ENCODE assay signal across 9 mouse cellular contexts in genomic region chr2:102453447-102453846, GRCm38 (mm10). TPM values are rescaled to one million over a fixed set of nuclear protein-coding genes. Genes with fewer than 3 reads are reported as not detected.
DNase-seq lines count a peak whose midpoint lies in the region; ATAC-seq and TF ChIP-seq lines count a peak whose summit lies in the region.
"Had no signal": no experiment of that assay in that cellular context is flagged by ENCODE, and none has a peak within 500 bp of the region (broad histone marks: within the 10 kb centered on the region; RNA-seq: fewer than 3 reads in every experiment).

No protein-coding gene starts in this region.

- peaks cover 42% of the 10 kb centered on the region for H3K4me1 ChIP-seq in kidney, embryonic 15.5 days
- 0 out of 2 replicates have a peak, but pooled peaks cover 4% of the 10 kb centered on the region for H3K4me1 ChIP-seq in kidney, postnatal 0 days (replicated peaks; ENCODE audit: insufficient read depth, low read length)
- H3K4me1 ChIP-seq in heart, embryonic 10.5 days: peaks cover 28% of the 10 kb centered on the region

- ATAC-seq in kidney, embryonic 15.5 days (replicated peaks; ENCODE audit: low FRiP score): no peak
- peak; percentile 60 for ATAC-seq in CD4-positive, CD25-positive, alpha-beta regulatory T cell, adult 4 months
- ATAC-seq in Patski: no peak
- ATAC-seq in kidney, postnatal 0 days (replicated peaks; ENCODE audit: low FRiP score, low read depth): no peak

- in situ Hi-C loops in Patski (cut with MboI; ENCODE audit: low pct_unique_long_range_greater_than_20kb): loop anchor here (5.0 kb wide), 4 partner anchors 99 to 746 kb away; partner anchors contain the start of gene Pamr1

- H3K9me3 ChIP-seq in kidney, embryonic 15.5 days (replicated peaks): no peaks in the 10 kb centered on the region
- H3K9me3 ChIP-seq in kidney, postnatal 0 days (replicated peaks; ENCODE audit: low read length): no peaks in the 10 kb centered on the region
- H3K9me3 ChIP-seq in heart, embryonic 10.5 days: no peaks in the 10 kb centered on the region
- H3K9me3 ChIP-seq: embryonic facial prominence, embryonic 15.5 days had no signal

- 17% methylated on average over 3 of the region's 3 CpGs for WGBS in kidney, embryonic 15.5 days
- WGBS in kidney, postnatal 0 days: 7% methylated on average over 3 of the region's 3 CpGs
- whole genome bisulfite sequencing in heart, embryonic 10.5 days: 43% methylated on average over 3 of the region's 3 CpGs

- no peak overlapping the region for H3K4me2 ChIP-seq in kidney, embryonic 15.5 days
- H3K4me2 ChIP-seq in kidney, postnatal 0 days (ENCODE audit: low read length): no peak overlapping the region
- H3K4me2 ChIP-seq: embryonic facial prominence, embryonic 15.5 days had no signal

- POLR2A ChIA-PET in Patski (lab: Charles Lee): interaction anchor here (0.6 kb wide), 1 partner anchor 765 kb away, joined by 3 read pairs; no protein-coding TSS in a partner anchor

- no peaks in the 10 kb centered on the region for H3K36me3 ChIP-seq in kidney, embryonic 15.5 days
- H3K36me3 ChIP-seq in kidney, postnatal 0 days (ENCODE audit: insufficient read depth, low read length): no peaks in the 10 kb centered on the region
- no peaks in the 10 kb centered on the region for H3K36me3 ChIP-seq in heart, embryonic 10.5 days
- H3K36me3 ChIP-seq: embryonic facial prominence, embryonic 15.5 days had no signal

- no peak overlapping the region for H3K9ac ChIP-seq in kidney, embryonic 15.5 days
- no peak overlapping the region for H3K9ac ChIP-seq in kidney, postnatal 0 days (ENCODE audit: low read depth, low read length)
- H3K9ac ChIP-seq: embryonic facial prominence, embryonic 15.5 days had no signal

- peaks cover 37% of the 10 kb centered on the region for H3K27me3 ChIP-seq in kidney, embryonic 15.5 days
- no peaks in the 10 kb centered on the region for H3K27me3 ChIP-seq in Patski
- H3K27me3 ChIP-seq in kidney, postnatal 0 days (ENCODE audit: insufficient read depth, low read length): no peaks in the 10 kb centered on the region
- peaks cover 35% of the 10 kb centered on the region for H3K27me3 ChIP-seq in heart, embryonic 10.5 days (ENCODE audit: insufficient read depth, poor library complexity, severe bottlenecking)
- H3K27me3 ChIP-seq: embryonic facial prominence, embryonic 15.5 days had no signal

- peak; percentile 52 for DNase-seq in kidney, adult 9 months
- no peak for DNase-seq in Patski (ENCODE audit: low read depth, low spot score)
- DNase-seq in kidney, postnatal 0 days (ENCODE audit: low spot score): peak; percentile 80
- no peak for DNase-seq in T-cell, adult 2 months (ENCODE audit: low spot score)
- no peak for DNase-seq in frontal cortex, postnatal 25 days (ENCODE audit: low spot score in 2 of 2)
- DNase-seq in heart, embryonic 10.5 days (ENCODE audit: low spot score): no peak

- peak; percentile 62 for TF ChIP-seq CTCF in Patski (IDR thresholded peaks at IDR 0.05)
- peak; percentile 77 for TF ChIP-seq CTCF in kidney, postnatal 0 days (IDR thresholded peaks at IDR 0.05; ENCODE audit: low read depth)

- no peak overlapping the region for H3K27ac ChIP-seq in kidney, embryonic 15.5 days
- no peak overlapping the region for H3K27ac ChIP-seq in kidney, postnatal 0 days
- H3K27ac ChIP-seq in heart, embryonic 10.5 days: no peak overlapping the region
- H3K27ac ChIP-seq: embryonic facial prominence, embryonic 15.5 days had no signal

- CTCF ChIA-PET in Patski (lab: Charles Lee): interaction anchor here (1.3 to 1.7 kb wide), 5 partner anchors 28 to 368 kb away, joined by 3 to 9 read pairs (median 4); no protein-coding TSS in a partner anchor

- H3K4me3 ChIP-seq in kidney, embryonic 15.5 days (replicated peaks): no peak overlapping the region
- H3K4me3 ChIP-seq in kidney, postnatal 0 days (replicated peaks; ENCODE audit: low read depth, low read length): no peak overlapping the region
- H3K4me3 ChIP-seq in heart, embryonic 10.5 days: no peak overlapping the region
- H3K4me3 ChIP-seq: embryonic facial prominence, embryonic 15.5 days had no signal

RNA-seq across cellular contexts. Expression of gene Fjx1, which starts 1.1 kb away (rescaled TPM):
- polyA plus RNA-seq in kidney, embryonic 15.5 days (2015; fragmentation: Nextera tagmentation; extraction: Ambion mirVana): 11.1 and 11.3 TPM in 2 replicates
- polyA plus RNA-seq in CD4-positive, CD25-positive, alpha-beta regulatory T cell, adult 4 months (2017; shearing (Covaris generic)): not detected
- 10.4 TPM for polyA plus RNA-seq in Patski (2021)
- 10.0 and 12.1 TPM in 2 replicates for polyA plus RNA-seq in kidney, postnatal 0 days (2015; fragmentation: Nextera tagmentation; extraction: Ambion mirVana)
- polyA plus RNA-seq in heart, embryonic 10.5 days (2016; fragmentation: Nextera tagmentation; extraction: Ambion mirVana): 2.6 and 6.9 TPM in 2 replicates

RNA-seq across cellular contexts. Expression of gene Trim44, which starts 45.8 kb away (rescaled TPM):
- 27.3 and 29.0 TPM in 2 replicates for polyA plus RNA-seq in kidney, embryonic 15.5 days (2015; fragmentation: Nextera tagmentation; extraction: Ambion mirVana)
- 10 to 100 TPM in 1 of 2 experiments, 1 to 10 TPM in 1; 8.1 to 10.6 TPM for polyA plus RNA-seq in CD4-positive, CD25-positive, alpha-beta regulatory T cell, adult 4 months (2017; shearing (Covaris generic))
- polyA plus RNA-seq in Patski (2021): 88.6 TPM
- polyA plus RNA-seq in kidney, postnatal 0 days (2015; fragmentation: Nextera tagmentation; extraction: Ambion mirVana): 20.1 and 24.5 TPM in 2 replicates
- polyA plus RNA-seq in heart, embryonic 10.5 days (2016; fragmentation: Nextera tagmentation; extraction: Ambion mirVana): 23.6 TPM in 2 replicates

Comparison
In these comparisons a context has a peak if more than half of its experiments do, and no peak if none do; other contexts are left out.
1. DNase-seq: peak in kidney, adult 9 months (single experiment) and kidney, postnatal 0 days (single experiment); none in Patski (single experiment), T-cell, adult 2 months (single experiment), frontal cortex, postnatal 25 days (0 of 2) and heart, embryonic 10.5 days (single experiment).